ENCODE assay signal across 16 mouse cellular contexts in the genomic region with DNA sequence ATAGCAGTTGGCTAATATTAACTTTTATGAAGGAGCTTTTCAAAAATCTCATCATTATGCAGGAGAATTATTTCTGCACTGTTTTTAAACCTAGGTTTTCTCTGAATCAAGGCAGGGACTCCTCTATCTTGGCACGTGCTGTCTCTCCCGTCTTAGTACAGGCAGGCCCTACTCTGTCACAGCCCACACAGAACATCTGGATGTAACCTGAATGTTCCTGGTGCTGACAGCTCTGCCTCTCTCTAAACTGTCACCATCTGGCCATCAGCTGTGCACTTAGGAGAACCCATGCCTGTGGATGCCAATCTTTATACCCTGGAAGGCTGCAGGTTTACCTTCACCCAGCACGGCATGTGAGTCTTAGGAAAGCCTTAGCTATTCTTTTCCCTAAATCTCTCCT. TPM values are rescaled to one million over a fixed set of nuclear protein-coding genes. Genes with fewer than 3 reads are reported as not detected.
DNase-seq lines count a peak whose midpoint lies in the region.
"Had no signal": no experiment of that assay in that cellular context is flagged by ENCODE, and none has a peak within 500 bp of the region (broad histone marks: within the 10 kb centered on the region; RNA-seq: fewer than 3 reads in every experiment).

No protein-coding gene starts in this region.

- peak; percentile 11 to 27 for DNase-seq in frontal cortex, adult 2 months (ENCODE audit: extremely low spot score in 1 of 2, low spot score in 1 of 2)
- DNase-seq in frontal cortex, postnatal 10 days (ENCODE audit: low spot score in 2 of 2) = no peak
- DNase-seq in left cerebral cortex, postnatal 14 days (ENCODE audit: low spot score in 2 of 2) = peak; percentile 14 to 24
- no peak for DNase-seq in left cerebral cortex, adult 11 months (ENCODE audit: low spot score)
- peak; percentile 70 for DNase-seq in brain, adult 2 months (ENCODE audit: low read depth, low spot score)
- DNase-seq in mesoderm, embryonic 11.5 days (ENCODE audit: low read depth, low spot score) = peak; percentile 32
- DNase-seq in kidney, postnatal 25 days = no peak
- DNase-seq: cerebellum, adult 8-10 months; gastrocnemius, postnatal 25 days; heart, adult 2 months; kidney, postnatal 4 days; liver, embryonic 13.5 days; lung, embryonic 14.5 days; lung, postnatal 36 days; thymus, adult 18-20 months; thymus, postnatal 4 days had no signal

- intact Hi-C loops in left cerebral cortex, postnatal 14 days (cut with DNase I) = no loop called here

RNA-seq across cellular contexts. Expression of gene Rap2b, which starts 58.0 kb away (rescaled TPM):
- 14.6 and 15.7 TPM in 2 replicates for polyA plus RNA-seq in frontal cortex, adult 2 months (2012; rRNA removed)
- 10 to 100 TPM; 44.9 to 46.9 TPM for total RNA-seq in left cerebral cortex, postnatal 14 days (2021)

Comparison
In these comparisons a context has a peak if more than half of its experiments do, and no peak if none do; other contexts are left out.
1. DNase-seq: peak in frontal cortex, adult 2 months (2 of 2), left cerebral cortex, postnatal 14 days (2 of 2), brain, adult 2 months (single experiment) and mesoderm, embryonic 11.5 days (single experiment); none in frontal cortex, postnatal 10 days (0 of 2), left cerebral cortex, adult 11 months (single experiment) and kidney, postnatal 25 days (0 of 2).